Mouse (Mus musculus) liver, adult 2 months (tissue): Measurements from ENCODE around the gene Gm8947.

ENCODE experiments used
- CTCF ChIP-seq: fragments of 200-500 bp; IDR thresholded peaks from 2 replicates; pipeline ENCODE4 v1.5.1; 2011; ENCODE audit warnings: low read depth, low read length, control low read depth
- POLR2A ChIP-seq: fragments of 200-500 bp; IDR thresholded peaks from 2 replicates; pipeline ENCODE4 v1.6.1; 2011; ENCODE audit warnings: low read length, control low read depth; ENCODE audit not compliant: insufficient read depth; ENCODE audit errors: extremely low read depth

GRCm38 (mm10) chr1:151150211-151150610, 42.0 kb upstream of the Gm8947 start:
- TF ChIP-seq POLR2A (no peak), CTCF (no peak)
